Mouse (Mus musculus) B cell, adult 67 days (primary cell): ENCODE measurements around the gene Pfdn4. TPM values are rescaled to one million over a fixed set of nuclear protein-coding genes. Genes with fewer than 3 reads are reported as not detected.

Experiments
- total RNA-seq, 2 experiments: library from RNA; stranded (reverse); gene quantifications; 4 replicates each; pipeline ENCODE4 v1.2.4; 2023

Gene Pfdn4
- total RNA-seq, result 10 to 100 TPM; 16.6 to 25.4 TPM

GRCm38 (mm10) chr2:170496154-170496930, at the start of gene Pfdn4:
Gene Pfdn4 (plus strand): TSS chr2:170496428.

GRCm38 (mm10) chr2:170497091-170497566, 901 bp downstream of the Pfdn4 start, which contains the start of gene Cyp24a1:
Gene Cyp24a1 (minus strand): TSS chr2:170497145.

Other genes starting within 250 kb of the Pfdn4 start
- under 1 TPM in 1 of 2 experiments, not detected in 1; 0.33 TPM for gene Bcas1, start 68.6 kb upstream of the Pfdn4 start, total RNA-seq
- gene Cyp24a1, start 717 bp downstream of the Pfdn4 start, total RNA-seq, result not detected
- gene 4930470P17Rik, start 105.6 kb downstream of the Pfdn4 start, total RNA-seq, result not detected
- not detected for gene Dok5, start 235.4 kb downstream of the Pfdn4 start, total RNA-seq